Mouse (Mus musculus): ENCODE data around the gene Rab7b.

The Rab7b gene

GRCm38 (mm10) chr1:131739481-131740160 is 51.1 kb downstream of the Rab7b start:
- no peak for DNase-seq

- no peak for DNase-seq
Observed at GRCm38 (mm10) chr1:131743868-131744464, 55.5 kb downstream of the Rab7b start, which contains the start of gene Slc26a9. TSS of gene Slc26a9 (plus strand) at chr1:131744022.

- DNase-seq, result no peak
Observed at GRCm38 (mm10) chr1:131745391-131745790, 56.9 kb downstream of the Rab7b start.

GRCm38 (mm10) chr1:131747761-131748160 is 59.3 kb downstream of the Rab7b start:
- no peak for DNase-seq

- no peak for DNase-seq
Observed at GRCm38 (mm10) chr1:131748636-131749035, 60.1 kb downstream of the Rab7b start.

GRCm38 (mm10) chr1:131749706-131750545 is 61.4 kb downstream of the Rab7b start:
- DNase-seq, result no peak

GRCm38 (mm10) chr1:131751181-131751890 is 62.8 kb downstream of the Rab7b start:
- no peak for DNase-seq

GRCm38 (mm10) chr1:131751891-131752311 is 63.4 kb downstream of the Rab7b start:
- peak; percentile 78 for DNase-seq

- DNase-seq, result no peak
Observed at GRCm38 (mm10) chr1:131754212-131754829, 65.8 kb downstream of the Rab7b start.

GRCm38 (mm10) chr1:131754916-131755315 is 66.4 kb downstream of the Rab7b start:
- no peak for DNase-seq

- DNase-seq, result no peak
Observed at GRCm38 (mm10) chr1:131757211-131757610, 68.7 kb downstream of the Rab7b start.

GRCm38 (mm10) chr1:131758796-131759195 is 70.3 kb downstream of the Rab7b start:
- no peak for DNase-seq

GRCm38 (mm10) chr1:131759667-131760427 is 71.4 kb downstream of the Rab7b start:
- no peak for DNase-seq

GRCm38 (mm10) chr1:131760428-131760820 is 71.9 kb downstream of the Rab7b start:
- DNase-seq, result no peak

- DNase-seq, result no peak
Observed at GRCm38 (mm10) chr1:131761079-131761831, 72.8 kb downstream of the Rab7b start.

GRCm38 (mm10) chr1:131763683-131764082 is 75.2 kb downstream of the Rab7b start:
- no peak for DNase-seq

GRCm38 (mm10) chr1:131764581-131765338 is 76.3 kb downstream of the Rab7b start:
- no peak for DNase-seq
